Mouse (Mus musculus) neural tube, embryonic 10.5 days (tissue): ENCODE data around the gene Spsb3.

ENCODE experiments used
- DNase-seq: peaks from one replicate; pipeline ENCODE4 v3.0.0-alpha.2; 2017; ENCODE audit warnings: low spot score; ENCODE audit errors: extremely low spot score

Spsb3 gene

DNA sequence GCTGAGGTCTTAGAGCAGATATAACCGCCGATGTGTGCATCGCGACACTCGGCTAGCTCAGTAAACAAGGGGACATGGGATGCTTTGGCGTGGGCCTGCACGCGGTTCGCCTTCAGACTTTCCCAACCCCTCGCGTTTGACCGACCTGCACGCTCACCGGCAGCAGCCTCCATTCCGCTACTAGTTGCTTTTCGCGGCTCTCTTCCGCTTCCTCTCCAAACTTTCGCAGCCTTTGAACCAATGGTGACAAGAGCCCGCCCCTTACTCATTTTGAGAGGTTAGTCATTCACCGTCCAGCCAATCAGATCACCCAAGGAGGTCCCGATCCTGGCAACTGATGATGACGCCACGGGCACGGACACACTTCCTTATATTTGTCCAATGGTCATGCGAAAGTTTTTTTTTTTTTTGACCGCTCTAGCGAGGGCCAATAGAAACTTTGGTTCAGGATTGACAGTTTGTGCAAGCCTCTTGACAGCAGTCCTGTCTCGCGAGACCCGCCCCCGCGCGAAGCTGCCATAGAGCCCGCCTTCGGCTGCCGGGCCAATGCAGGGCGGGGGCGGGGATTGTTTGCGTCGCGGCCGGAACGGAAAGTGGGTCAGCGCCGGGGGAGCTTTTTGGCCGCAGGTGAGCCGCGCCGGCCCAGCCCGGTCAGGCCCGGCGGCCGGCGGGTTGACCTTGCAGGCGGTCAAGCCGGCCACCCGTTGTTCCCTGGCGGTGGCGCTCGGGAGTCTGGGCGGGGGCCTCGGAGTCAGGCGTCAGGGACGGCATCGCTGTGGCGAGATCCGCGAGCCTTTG is at the start of gene Spsb3, which contains the start of gene Nubp2:
Gene Spsb3 (plus strand): TSS at position 510 of the 798 bp plus-strand sequence.
Gene Nubp2 (minus strand): TSS at position 216 of the 798 bp plus-strand sequence.
- DNase-seq = peak; percentile 96

DNA sequence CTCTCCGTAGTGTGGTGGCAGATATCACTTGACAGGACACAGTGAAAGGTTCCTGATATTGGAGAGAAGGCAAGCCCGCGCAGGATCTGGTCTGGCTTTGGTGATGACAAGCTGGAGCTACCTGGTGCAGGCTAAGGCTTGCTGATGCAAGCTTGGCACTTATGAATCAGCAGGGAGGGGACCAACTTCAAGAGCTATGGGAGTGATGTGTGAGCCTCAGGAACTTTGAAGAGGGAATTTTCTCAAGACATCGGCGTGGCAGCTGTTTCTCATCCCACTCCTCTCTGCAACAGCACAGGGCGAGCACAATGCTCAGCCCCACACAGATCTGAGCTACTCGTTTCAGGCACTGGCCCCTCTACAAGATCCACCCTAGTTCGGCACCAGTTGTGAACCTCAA is 46.6 kb upstream of the Spsb3 start, which contains the start of gene Hagh:
Gene Hagh (plus strand): TSS at position 302 of the 400 bp plus-strand sequence.
- DNase-seq = no peak

DNA sequence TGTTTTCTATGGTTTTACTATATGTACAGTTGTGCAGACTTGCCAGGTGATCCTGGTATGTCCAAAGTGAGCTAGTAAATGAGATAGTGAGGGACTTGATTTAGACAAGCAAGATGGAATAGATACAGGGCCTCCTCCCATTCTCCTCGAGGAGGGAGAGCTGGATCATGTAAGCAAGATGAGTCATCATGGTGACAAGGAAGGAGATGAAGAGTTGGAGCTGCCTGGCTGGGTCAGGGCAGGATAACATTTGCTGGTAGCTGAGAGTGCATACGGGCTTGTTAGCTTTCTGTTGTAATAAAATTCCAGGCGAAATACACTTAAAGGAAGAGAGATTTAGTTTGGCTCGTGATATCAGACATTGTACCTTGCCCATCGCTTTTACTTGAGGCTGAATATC is 46.1 kb upstream of the Spsb3 start:
- DNase-seq = no peak

DNA sequence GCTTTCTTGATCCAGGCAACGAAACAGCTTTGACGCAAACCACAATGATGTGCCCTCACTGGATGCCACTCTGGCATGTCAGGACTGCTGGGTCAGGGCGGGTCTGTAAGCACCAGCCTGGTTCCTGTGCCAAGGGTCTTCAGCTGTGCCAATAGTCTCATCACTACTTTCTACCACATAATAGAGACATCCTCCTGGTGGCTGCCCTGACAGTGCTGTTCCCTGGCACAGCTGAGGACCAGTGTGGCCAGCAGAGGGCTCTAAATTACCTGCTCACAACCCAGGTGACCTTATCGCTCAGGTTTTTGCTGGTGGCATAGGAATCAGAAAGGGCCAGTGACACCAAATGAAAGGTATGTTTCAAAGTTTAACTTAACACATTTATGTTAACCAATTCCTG is 45.3 kb upstream of the Spsb3 start:
- no peak for DNase-seq

DNA sequence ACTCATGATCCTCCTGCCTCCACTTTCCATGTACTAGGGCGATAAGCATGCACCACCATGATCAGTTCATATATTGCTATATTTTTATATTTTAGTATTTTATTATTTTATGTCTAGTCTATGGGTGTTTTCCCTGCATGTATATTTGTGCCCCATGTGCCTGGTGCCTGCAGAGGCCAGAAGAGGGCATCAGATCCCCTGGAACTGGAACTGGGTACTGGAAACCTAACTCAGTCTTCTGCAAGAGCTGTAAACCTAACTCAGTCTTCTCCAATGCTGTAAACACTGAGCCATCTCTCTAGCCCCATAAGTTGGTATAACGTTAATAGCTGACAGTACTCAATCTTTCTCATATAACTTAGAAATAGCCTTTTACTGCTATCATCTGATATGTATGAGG is 43.8 kb upstream of the Spsb3 start:
- no peak for DNase-seq

DNA sequence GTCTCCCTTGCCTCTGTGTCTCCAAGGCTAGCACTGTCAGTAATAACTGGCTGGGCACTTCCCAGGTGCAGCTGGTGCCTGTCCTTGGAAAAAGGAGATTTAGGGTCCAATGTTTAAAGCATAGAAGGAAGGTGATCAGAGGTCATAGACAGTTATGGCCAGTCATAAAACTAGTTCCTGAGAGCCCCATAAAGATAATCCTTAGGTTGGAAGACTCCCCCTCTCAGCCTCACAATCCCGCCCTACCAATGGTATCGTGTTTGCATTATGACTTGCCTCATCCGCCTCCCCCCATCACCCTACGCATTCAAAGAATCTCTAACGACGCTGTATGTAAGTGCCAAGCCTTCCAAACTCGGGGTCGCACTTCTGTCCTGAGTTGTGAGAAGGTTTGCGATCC is 41.9 kb upstream of the Spsb3 start:
- no peak for DNase-seq

DNA sequence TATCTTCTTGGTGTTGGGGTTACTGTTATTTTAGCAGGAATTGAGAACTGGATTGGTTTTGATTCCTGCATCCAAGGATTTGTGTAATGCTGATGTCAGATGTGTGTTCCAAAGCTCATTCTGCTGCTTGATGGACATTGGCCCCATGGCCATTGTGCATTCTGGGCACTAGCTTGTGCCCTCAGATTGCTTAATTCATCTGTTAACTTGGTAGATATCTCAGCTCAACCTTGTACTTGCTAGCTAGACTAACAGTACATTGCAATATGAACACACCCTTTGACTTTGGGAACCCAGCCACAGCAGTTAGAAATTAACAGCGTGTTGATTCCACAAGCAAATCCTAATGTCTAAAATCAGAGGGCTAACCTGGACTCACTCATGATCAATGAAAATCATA is 39.1 kb upstream of the Spsb3 start:
- DNase-seq = no peak

DNA sequence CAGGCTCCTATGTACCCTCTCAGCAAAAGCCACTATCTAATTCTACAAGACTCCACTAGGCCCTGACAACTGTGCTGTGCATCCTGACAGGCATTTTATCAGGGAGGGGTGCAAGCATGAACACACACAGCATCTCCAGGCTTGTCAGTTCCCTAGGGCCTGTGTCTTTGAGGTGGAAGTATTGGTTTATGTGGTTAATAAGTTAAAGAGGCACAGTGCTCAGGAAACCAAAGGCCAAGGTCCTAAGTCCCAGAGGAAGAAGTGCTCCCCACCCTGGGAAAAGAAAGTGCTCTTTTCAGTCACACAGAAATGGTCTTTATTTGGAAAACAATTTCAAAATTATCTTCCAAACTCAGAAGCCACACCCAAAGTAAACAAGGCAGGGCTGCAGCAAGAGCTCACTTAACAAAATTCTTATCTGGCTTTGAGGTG is 37.8 kb upstream of the Spsb3 start:
- DNase-seq = no peak

DNA sequence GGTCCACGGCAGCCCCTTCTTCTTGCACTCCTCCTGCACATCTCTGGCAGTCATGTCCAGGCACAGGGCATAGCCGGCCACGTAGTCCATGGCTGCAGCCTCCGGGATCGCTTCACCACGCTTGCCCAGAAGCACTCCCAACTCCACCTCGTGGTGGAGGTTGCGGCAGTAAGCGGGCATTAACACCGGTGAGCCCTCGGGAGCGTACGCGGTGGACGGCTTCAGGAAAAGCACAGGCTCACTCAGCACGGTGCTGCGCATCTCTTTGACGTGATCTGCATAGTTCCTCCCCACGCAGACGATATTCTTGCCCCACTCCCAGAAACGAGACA is 36.7 kb upstream of the Spsb3 start:
- no peak for DNase-seq

DNA sequence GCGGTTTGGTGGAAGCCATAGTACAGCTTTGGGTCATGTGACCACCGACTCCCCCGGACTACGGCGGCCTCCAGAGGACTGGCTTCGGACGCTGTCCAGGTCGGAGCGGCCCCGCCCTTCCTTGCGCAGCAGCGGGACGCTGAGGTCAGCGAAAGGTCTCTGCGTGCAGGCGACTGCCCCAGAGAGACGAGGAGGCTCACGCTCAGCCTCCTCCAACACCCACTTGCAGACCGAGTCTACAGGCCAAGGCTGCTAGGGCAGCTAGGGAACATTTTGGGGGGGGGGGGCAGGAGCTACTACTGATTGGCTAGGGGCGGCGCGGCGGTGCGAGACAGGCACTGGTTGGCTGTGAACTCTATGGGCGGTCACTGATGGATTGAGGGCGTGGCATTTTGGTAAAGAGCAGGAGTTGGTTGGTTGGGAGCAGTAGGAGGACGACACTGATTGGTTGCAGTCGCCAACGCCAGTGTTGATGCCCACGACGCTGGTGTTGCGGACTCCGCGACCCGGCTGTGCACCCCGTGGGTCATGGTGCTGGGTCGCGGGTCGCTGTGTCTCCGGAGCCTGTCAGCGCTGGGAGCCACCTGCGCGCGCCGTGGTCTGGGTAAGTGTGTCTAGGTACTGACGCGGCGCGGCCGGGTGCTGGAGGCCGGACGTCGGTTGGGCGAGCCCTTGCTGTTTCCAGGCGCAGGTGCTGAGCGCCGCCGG is 36.2 kb upstream of the Spsb3 start, which contains the start of gene Fahd1:
Gene Fahd1 (minus strand): TSS at position 300 of the 708 bp plus-strand sequence.
- peak; percentile 98 for DNase-seq

DNA sequence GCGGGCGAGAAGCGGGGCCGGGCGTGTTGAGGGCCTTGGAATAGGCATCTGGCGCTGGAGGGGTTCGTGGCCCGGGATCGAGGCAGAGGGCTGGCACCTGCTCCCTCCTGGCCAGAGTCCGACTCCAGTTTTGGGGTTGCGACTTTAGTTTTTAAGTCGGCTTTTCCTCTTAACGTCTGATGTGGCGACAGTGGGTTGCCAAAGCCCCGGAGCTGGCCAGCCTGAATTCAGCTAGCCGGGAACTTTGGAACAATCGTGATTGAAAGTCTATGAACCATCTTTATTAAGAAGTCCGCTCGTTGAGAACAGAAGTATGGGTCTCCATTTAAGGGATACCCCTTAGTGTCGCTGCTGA is 35.7 kb upstream of the Spsb3 start:
- no peak for DNase-seq

DNA sequence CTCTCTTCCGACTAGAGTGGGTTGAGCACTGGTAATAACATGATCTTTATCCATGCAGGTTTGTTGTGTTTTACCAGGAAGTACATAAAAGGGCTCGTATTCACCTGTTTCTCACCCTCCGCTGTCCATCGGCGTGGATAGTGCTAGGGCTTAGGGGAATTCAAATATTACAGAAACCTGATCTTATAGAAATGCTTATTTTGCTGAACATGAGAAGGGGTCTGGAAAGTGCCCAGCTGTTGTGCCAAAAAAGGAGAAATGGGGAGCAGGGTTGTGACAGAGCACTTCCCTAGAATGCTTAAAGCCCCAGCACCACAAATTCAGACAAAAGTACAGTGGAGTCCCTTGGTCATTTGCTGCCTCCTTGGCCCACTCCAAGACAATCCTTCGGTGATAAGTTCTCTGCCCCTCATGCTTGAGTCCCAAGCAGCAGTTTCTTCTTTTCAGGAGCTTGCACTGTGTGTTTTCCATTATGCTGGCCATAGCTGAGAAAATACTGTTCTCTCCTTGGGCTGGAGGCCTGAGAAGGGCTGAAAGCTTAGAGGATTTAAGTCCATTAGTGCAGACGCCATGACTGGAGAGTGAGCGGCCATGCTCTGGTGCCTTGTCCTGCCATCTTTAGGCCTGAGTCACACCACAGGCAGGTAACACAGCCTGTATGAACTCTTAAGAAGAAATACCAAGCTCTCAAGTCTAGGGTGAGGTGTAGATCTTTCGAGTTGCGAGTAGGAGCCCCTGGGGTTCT is 34.9 kb upstream of the Spsb3 start:
- no peak for DNase-seq

DNA sequence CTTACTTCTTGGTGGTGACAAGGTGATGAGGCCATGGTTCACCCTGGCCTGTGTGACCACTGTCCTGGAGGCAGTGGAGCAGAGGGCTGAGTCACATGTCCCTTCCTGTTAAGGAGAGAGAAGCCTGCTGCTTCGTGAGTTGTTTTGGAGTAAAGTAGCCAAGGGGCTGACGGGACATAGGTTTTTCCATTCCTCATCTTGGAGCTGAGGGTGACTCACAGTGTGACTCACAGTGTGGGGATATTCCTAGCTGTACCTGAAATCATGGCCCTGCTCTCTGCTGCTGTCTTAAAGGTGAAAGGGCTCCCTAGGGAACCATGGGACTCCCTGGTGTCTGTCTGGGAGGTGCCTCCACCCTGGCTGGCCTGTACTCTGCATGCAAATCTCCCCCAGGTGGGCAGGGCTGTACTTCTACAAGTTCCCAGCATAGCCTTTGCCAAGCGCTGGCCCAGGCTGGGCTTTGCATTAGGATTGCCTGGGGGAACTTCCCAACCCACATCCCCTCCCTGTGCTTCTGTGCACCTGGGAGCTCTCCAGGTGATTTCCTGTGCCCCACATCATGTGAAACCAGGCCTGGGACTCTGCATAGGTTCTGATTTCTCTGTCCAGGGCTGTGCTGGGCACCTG is 30.5 kb upstream of the Spsb3 start:
- DNase-seq = no peak

DNA sequence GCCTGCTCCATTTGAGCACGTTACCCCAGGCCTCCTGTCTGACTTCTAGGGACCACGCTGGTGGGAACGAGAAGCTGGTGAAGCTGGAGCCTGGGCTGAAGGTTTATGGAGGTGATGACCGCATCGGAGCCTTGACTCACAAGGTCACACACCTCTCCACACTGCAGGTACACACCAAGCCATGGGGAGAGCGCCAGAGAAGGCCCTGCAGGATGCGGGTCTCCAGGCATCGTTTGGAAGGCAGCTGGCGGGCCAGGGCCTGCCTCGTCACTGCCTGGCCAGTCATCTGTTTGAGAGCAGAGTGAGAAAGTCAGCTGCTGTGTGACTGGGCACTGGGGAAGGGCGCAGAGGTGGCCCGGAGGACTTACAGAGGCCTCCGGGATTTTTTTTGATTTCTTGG is 29.9 kb upstream of the Spsb3 start:
- no peak for DNase-seq

DNA sequence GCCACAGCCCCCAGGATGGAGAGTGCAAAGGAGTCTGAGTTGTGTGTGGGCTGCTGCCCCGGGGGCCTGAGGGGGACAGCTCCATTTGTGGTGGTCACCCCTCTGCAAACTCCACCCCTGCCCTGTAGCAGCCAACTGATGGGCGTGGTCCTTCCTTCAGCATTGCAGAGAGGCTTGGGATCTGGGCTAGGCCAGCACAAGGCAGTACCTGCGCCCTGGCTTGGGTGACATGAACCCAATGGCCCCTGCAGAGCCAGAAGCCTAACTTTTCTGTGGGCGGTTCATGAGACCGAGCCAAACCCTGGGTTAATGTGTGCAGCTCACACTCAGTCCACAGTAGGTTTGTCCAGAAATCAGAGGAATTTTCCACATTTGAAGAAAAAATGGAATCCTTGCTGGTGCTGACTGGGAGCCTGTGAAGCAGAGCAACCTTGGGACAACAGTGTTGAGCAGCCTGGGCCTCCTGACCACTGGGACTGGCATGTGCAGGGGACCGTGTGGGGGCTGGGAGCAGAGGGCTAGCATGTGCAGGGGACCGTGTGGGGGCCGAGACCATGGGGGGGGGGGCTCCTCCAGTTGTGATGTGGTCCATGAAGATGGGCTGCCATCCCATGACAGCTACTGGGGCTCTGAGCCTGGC is 28.5 kb upstream of the Spsb3 start:
- DNase-seq = no peak

DNA sequence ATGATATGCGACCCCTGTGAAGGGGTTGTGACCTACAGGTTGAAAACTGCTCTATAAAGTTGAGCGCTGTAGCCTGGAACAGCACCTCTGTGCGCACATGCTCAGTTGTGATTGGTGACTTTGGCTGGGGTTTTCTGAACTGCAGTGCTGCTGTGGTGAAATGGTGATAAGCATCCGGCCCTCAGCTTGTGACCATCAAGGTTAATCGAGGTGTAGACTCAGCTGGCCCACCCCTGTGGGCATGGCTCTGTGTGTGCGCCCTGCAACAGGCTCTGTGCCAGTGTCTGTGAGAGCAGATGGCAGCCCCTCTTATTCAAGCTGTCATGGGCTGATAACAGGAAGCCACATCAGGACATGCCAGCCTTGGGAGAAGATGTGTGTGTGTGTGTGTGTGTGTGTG is 27.5 kb upstream of the Spsb3 start:
- no peak for DNase-seq

DNA sequence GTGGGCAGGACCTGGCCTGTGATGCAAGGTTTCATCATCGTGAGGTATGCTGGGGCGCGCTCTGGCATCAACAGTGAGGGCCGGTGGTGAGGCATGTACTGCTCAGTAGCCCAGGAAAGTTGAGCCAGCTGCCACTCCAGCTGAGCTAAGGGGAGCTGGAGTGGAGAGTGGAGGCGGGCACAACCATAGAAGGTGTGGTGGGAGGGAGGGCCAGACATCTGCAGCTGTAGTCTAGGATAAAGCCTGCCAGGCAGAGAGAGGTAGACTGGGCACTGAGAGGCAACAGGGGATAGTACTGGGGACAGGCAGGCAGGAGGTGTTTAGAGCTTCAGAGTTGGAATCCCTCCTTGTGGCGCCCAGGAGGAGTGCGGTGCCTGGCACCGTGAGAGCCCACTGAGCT is 26.4 kb upstream of the Spsb3 start:
- DNase-seq = no peak

DNA sequence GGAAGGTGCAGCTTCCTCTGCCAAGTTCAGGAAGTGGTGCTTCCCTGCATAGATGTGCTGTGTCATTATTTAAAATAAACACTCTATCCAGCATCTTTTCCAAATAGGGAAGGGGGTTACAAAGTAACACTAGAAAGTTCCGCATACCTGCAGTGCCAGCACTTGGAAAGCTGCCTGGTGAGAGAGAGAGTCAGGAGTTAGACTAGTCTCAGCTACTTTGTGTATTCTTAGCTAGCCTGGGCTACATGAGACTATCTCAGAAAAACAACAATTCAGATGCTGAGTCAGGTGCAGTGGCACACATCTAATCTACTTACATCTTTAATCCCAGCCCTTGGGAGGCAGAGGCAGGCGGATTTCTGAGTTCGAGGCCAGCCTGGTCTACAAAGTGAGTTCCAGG is 24.7 kb upstream of the Spsb3 start:
- DNase-seq = no peak

DNA sequence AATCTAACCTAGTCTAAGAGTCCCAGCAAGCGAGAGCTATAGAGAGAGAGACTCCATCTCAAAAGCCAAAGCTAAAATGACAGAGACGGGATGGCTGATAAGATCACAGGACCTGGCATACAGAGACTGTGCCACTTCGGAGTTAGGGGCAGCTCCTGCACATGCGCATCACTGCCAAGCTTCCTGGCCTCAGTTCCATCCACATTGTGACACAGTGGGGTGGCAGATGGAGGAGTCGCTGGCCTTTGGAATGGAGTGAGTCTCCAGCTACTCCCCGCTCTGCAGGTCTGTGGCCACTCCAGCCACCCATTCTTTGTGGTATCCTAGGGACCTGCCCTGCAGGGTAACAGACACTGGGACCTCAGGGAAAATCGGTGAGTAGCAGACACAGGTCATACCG is 20.7 kb upstream of the Spsb3 start, which contains the start of gene Igfals:
Gene Igfals (plus strand): TSS at position 222 of the 400 bp plus-strand sequence.
- no peak for DNase-seq

DNA sequence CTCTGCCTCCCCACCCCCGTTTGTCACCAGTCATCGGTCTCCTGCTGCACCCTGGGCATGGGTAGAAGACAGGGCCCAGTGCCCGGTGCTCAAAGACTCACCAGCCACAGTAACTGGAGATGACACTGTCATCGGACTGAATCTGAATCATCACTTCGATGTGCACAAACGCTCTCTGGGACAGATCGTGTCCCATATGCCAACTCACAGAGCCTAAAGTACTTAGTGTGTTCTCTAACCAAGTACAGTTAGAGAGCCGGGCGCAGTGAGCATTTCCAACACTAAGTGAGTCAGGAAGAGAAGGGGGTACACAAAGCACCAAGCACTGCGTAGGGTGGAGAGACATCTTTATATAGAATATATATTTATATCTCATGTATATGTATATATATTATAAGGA is 18.5 kb upstream of the Spsb3 start:
- no peak for DNase-seq
